Comparison of ENCODE assay signal across 6 mouse cellular contexts in the genomic region with DNA sequence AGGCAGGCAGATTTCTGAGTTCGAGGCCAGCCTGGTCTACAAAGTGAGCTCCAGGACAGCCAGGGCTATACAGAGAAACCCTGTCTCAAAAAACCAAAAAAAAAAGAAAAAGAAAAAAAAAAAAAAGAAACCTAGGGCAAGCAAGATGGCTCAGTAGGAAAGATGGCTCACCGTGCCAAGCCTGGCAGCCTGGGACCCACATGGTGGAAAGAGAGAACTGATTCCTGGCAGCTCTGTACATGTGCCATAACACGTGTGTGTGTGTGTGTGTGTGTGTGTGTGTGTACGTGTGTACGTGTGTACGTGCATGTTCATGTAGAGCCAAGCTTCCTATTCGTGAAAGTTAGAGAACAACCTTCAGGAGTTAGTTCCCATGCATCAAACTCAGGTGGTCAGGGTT. TPM values are rescaled to one million over a fixed set of nuclear protein-coding genes. Genes with fewer than 3 reads are reported as not detected.
DNase-seq lines count a peak whose midpoint lies in the region; ATAC-seq and TF ChIP-seq lines count a peak whose summit lies in the region.
"Not testable (repeated sequence)": the region's sequence is repeated elsewhere in the genome, so short reads cannot be mapped to it uniquely, and the experiment has no call there.

No protein-coding gene starts in this region.

- WGBS in forebrain, embryonic 15.5 days = 77% methylated on average over 7 of the region's 7 CpGs
- WGBS in intestine, postnatal 0 days = 93% methylated on average over 7 of the region's 7 CpGs
- WGBS in liver, embryonic 16.5 days (ENCODE audit: insufficient replicate concordance) = 74% methylated on average over 7 of the region's 7 CpGs

- not testable (repeated sequence) for ATAC-seq in forebrain, embryonic 15.5 days (replicated peaks); intestine, postnatal 0 days; liver, embryonic 16.5 days (ENCODE audit: low read depth)

- DNase-seq in brain, embryonic 14.5 days (ENCODE audit: low read depth) = peak; percentile 74
- peak; percentile 33 to 65 for DNase-seq in cerebellum, postnatal 14 days
- peak; percentile 25 for DNase-seq in left cerebral cortex, postnatal 4 days

- H3K9me3 ChIP-seq in forebrain, embryonic 15.5 days; intestine, postnatal 0 days (ENCODE audit: control insufficient read depth); liver, embryonic 16.5 days (replicated peaks; ENCODE audit: control insufficient read depth, low read length): not testable (repeated sequence)

- H3K4me3 ChIP-seq in forebrain, embryonic 15.5 days; intestine, postnatal 0 days (ENCODE audit: low read depth, low read length); liver, embryonic 16.5 days (ENCODE audit: low read depth, low read length): not testable (repeated sequence)

- not testable (repeated sequence) for H3K9ac ChIP-seq in forebrain, embryonic 15.5 days (replicated peaks); intestine, postnatal 0 days (ENCODE audit: low read depth, low read length); liver, embryonic 16.5 days (ENCODE audit: low read depth, low read length)

- intact Hi-C loops in left cerebral cortex, postnatal 4 days (cut with DNase I) = not testable (repeated sequence)

- H3K4me1 ChIP-seq in forebrain, embryonic 15.5 days = peaks cover 12% of the 10 kb centered on the region
- H3K4me1 ChIP-seq in intestine, postnatal 0 days (replicated peaks; ENCODE audit: control insufficient read depth, insufficient read depth, low read length); liver, embryonic 16.5 days (ENCODE audit: control insufficient read depth, low read depth, low read length): not testable (repeated sequence)

- not testable (repeated sequence) for H3K4me2 ChIP-seq in forebrain, embryonic 15.5 days (replicated peaks); intestine, postnatal 0 days (replicated peaks; ENCODE audit: low read depth); liver, embryonic 16.5 days (ENCODE audit: low read depth, low read length)

- H3K36me3 ChIP-seq in forebrain, embryonic 15.5 days; liver, embryonic 16.5 days (ENCODE audit: control insufficient read depth, insufficient read depth): not testable (repeated sequence)
- H3K36me3 ChIP-seq in intestine, postnatal 0 days (ENCODE audit: control insufficient read depth, insufficient read depth) = peaks cover 14% of the 10 kb centered on the region; the same call in 1 of the 2 replicates

- not testable (repeated sequence) for H3K27me3 ChIP-seq in forebrain, embryonic 15.5 days; intestine, postnatal 0 days (replicated peaks; ENCODE audit: control insufficient read depth, insufficient read depth, low read length); liver, embryonic 16.5 days (ENCODE audit: control insufficient read depth, insufficient read depth, low read depth, low read length)

- not testable (repeated sequence) for TF ChIP-seq POLR2A in brain, embryonic 14.5 days (IDR thresholded peaks at IDR 0.05; ENCODE audit: borderline replicate concordance, extremely low read depth, insufficient read depth, insufficient read length, poor library complexity, severe bottlenecking)

- 0 out of 2 replicates have a peak overlapping the region, but pooled peaks have one; percentile 67 for H3K27ac ChIP-seq in forebrain, embryonic 15.5 days (replicated peaks)
- H3K27ac ChIP-seq in intestine, postnatal 0 days (ENCODE audit: low read depth, low read length) = peak overlapping the region; percentile 66; the same call in 1 of the 2 replicates
- peak overlapping the region; percentile 5; the same call in 1 of the 2 replicates for H3K27ac ChIP-seq in liver, embryonic 16.5 days (ENCODE audit: low read length)

- not testable (repeated sequence) for TF ChIP-seq CTCF in brain, embryonic 14.5 days (IDR thresholded peaks at IDR 0.05; ENCODE audit: borderline replicate concordance, extremely low read depth, insufficient read depth, insufficient read length); intestine, postnatal 0 days (IDR thresholded peaks at IDR 0.05; ENCODE audit: low read depth)

RNA-seq across cellular contexts. Expression of a gene that starts 19.7 kb away (rescaled TPM):
- polyA plus RNA-seq in brain, embryonic 14.5 days (2012; rRNA removed) = 156 and 226 TPM in 2 replicates
- 67.2 and 80.1 TPM in 2 replicates for polyA plus RNA-seq in forebrain, embryonic 15.5 days (2015; fragmentation: Nextera tagmentation; extraction: Ambion mirVana)
- 54.3 and 62.6 TPM in 2 replicates for polyA plus RNA-seq in intestine, postnatal 0 days (2015; fragmentation: Nextera tagmentation; extraction: Ambion mirVana)
- 100 to 1,000 TPM; 250 to 271 TPM for total RNA-seq in left cerebral cortex, postnatal 4 days (2021)
- polyA plus RNA-seq in liver, embryonic 16.5 days (2015; fragmentation: Nextera tagmentation; extraction: Ambion mirVana) = 14.5 and 14.6 TPM in 2 replicates

RNA-seq across cellular contexts. Expression of a gene that starts 31.1 kb away (rescaled TPM):
- polyA plus RNA-seq in brain, embryonic 14.5 days (2012; rRNA removed) = 31.4 and 41.5 TPM in 2 replicates
- 51.1 and 55.4 TPM in 2 replicates for polyA plus RNA-seq in forebrain, embryonic 15.5 days (2015; fragmentation: Nextera tagmentation; extraction: Ambion mirVana)
- 30.6 and 30.7 TPM in 2 replicates for polyA plus RNA-seq in intestine, postnatal 0 days (2015; fragmentation: Nextera tagmentation; extraction: Ambion mirVana)
- total RNA-seq in left cerebral cortex, postnatal 4 days (2021) = 10 to 100 TPM; 45.3 to 47.4 TPM
- polyA plus RNA-seq in liver, embryonic 16.5 days (2015; fragmentation: Nextera tagmentation; extraction: Ambion mirVana) = 22.6 and 22.7 TPM in 2 replicates

RNA-seq across cellular contexts. Expression of a gene that starts 31.1 kb away (rescaled TPM):
- 1.8 and 2.8 TPM in 2 replicates for polyA plus RNA-seq in brain, embryonic 14.5 days (2012; rRNA removed)
- polyA plus RNA-seq in forebrain, embryonic 15.5 days (2015; fragmentation: Nextera tagmentation; extraction: Ambion mirVana) = 1.0 and 1.1 TPM in 2 replicates
- polyA plus RNA-seq in intestine, postnatal 0 days (2015; fragmentation: Nextera tagmentation; extraction: Ambion mirVana) = 5.3 and 5.6 TPM in 2 replicates
- 1 to 10 TPM; 2.2 to 2.5 TPM for total RNA-seq in left cerebral cortex, postnatal 4 days (2021)
- polyA plus RNA-seq in liver, embryonic 16.5 days (2015; fragmentation: Nextera tagmentation; extraction: Ambion mirVana) = 3.9 and 5.5 TPM in 2 replicates

Comparison
In these comparisons a context has a peak if more than half of its experiments do, and no peak if none do; other contexts are left out.
1. H3K27ac ChIP-seq: peak in every context shown above with its lines; median percentile 67 in forebrain, embryonic 15.5 days; 66 in intestine, postnatal 0 days; 5 in liver, embryonic 16.5 days.